Mouse (Mus musculus): ENCODE data around the gene Vezt. TPM values are rescaled to one million over a fixed set of nuclear protein-coding genes. Genes with fewer than 3 reads are reported as not detected.

Gene Vezt
- total RNA-seq, 1 experiment from 2014 or later, result 9.4 TPM

- no peak for ATAC-seq (ENCODE audit: extremely low read depth, insufficient number of reproducible peaks, low FRiP score, poor library complexity, severe bottlenecking)
Measured at GRCm38 (mm10) chr10:93921160-93921559, 114.5 kb downstream of the Vezt start.

- no peak for ATAC-seq (ENCODE audit: extremely low read depth, insufficient number of reproducible peaks, low FRiP score, poor library complexity, severe bottlenecking)
Measured at GRCm38 (mm10) chr10:93919227-93919626, 116.4 kb downstream of the Vezt start.

- ATAC-seq (ENCODE audit: extremely low read depth, insufficient number of reproducible peaks, low FRiP score, poor library complexity, severe bottlenecking), result no peak
Measured at GRCm38 (mm10) chr10:93918701-93919100, 116.9 kb downstream of the Vezt start.

GRCm38 (mm10) chr10:93918087-93918486 is 117.5 kb downstream of the Vezt start:
- no peak for ATAC-seq (ENCODE audit: extremely low read depth, insufficient number of reproducible peaks, low FRiP score, poor library complexity, severe bottlenecking)

GRCm38 (mm10) chr10:93916778-93917177 is 118.8 kb downstream of the Vezt start:
- no peak for ATAC-seq (ENCODE audit: extremely low read depth, insufficient number of reproducible peaks, low FRiP score, poor library complexity, severe bottlenecking)

- ATAC-seq (ENCODE audit: extremely low read depth, insufficient number of reproducible peaks, low FRiP score, poor library complexity, severe bottlenecking), result no peak
Measured at GRCm38 (mm10) chr10:93915531-93916275, 119.9 kb downstream of the Vezt start.

- no peak for ATAC-seq (ENCODE audit: extremely low read depth, insufficient number of reproducible peaks, low FRiP score, poor library complexity, severe bottlenecking)
Measured at GRCm38 (mm10) chr10:93913525-93913924, 122.1 kb downstream of the Vezt start.

- no peak for ATAC-seq (ENCODE audit: extremely low read depth, insufficient number of reproducible peaks, low FRiP score, poor library complexity, severe bottlenecking)
Measured at GRCm38 (mm10) chr10:93912917-93913316, 122.7 kb downstream of the Vezt start.

GRCm38 (mm10) chr10:93912136-93912855 is 123.3 kb downstream of the Vezt start:
- no peak for ATAC-seq (ENCODE audit: extremely low read depth, insufficient number of reproducible peaks, low FRiP score, poor library complexity, severe bottlenecking)

- no peak for ATAC-seq (ENCODE audit: extremely low read depth, insufficient number of reproducible peaks, low FRiP score, poor library complexity, severe bottlenecking)
Measured at GRCm38 (mm10) chr10:93911326-93911725, 124.3 kb downstream of the Vezt start.

GRCm38 (mm10) chr10:93909811-93910446 is 125.7 kb downstream of the Vezt start:
- ATAC-seq (ENCODE audit: extremely low read depth, insufficient number of reproducible peaks, low FRiP score, poor library complexity, severe bottlenecking), result no peak

- no peak for ATAC-seq (ENCODE audit: extremely low read depth, insufficient number of reproducible peaks, low FRiP score, poor library complexity, severe bottlenecking)
Measured at GRCm38 (mm10) chr10:93909015-93909414, 126.6 kb downstream of the Vezt start.

- ATAC-seq (ENCODE audit: extremely low read depth, insufficient number of reproducible peaks, low FRiP score, poor library complexity, severe bottlenecking), result no peak
Measured at GRCm38 (mm10) chr10:93908540-93908939, 127.1 kb downstream of the Vezt start.

GRCm38 (mm10) chr10:93907376-93907775 is 128.2 kb downstream of the Vezt start:
- ATAC-seq (ENCODE audit: extremely low read depth, insufficient number of reproducible peaks, low FRiP score, poor library complexity, severe bottlenecking), result no peak

GRCm38 (mm10) chr10:93899907-93900306 is 135.7 kb downstream of the Vezt start:
- ATAC-seq (ENCODE audit: extremely low read depth, insufficient number of reproducible peaks, low FRiP score, poor library complexity, severe bottlenecking), result no peak

GRCm38 (mm10) chr10:93899303-93899702 is 136.3 kb downstream of the Vezt start:
- no peak for ATAC-seq (ENCODE audit: extremely low read depth, insufficient number of reproducible peaks, low FRiP score, poor library complexity, severe bottlenecking)

GRCm38 (mm10) chr10:93897043-93897646 is 138.5 kb downstream of the Vezt start, which contains the start of gene Metap2:
Gene Metap2 (minus strand): TSS chr10:93897093.
- ATAC-seq (ENCODE audit: extremely low read depth, insufficient number of reproducible peaks, low FRiP score, poor library complexity, severe bottlenecking), result no peak

GRCm38 (mm10) chr10:93892551-93892950 is 143.1 kb downstream of the Vezt start:
- no peak for ATAC-seq (ENCODE audit: extremely low read depth, insufficient number of reproducible peaks, low FRiP score, poor library complexity, severe bottlenecking)

- no peak for ATAC-seq (ENCODE audit: extremely low read depth, insufficient number of reproducible peaks, low FRiP score, poor library complexity, severe bottlenecking)
Measured at GRCm38 (mm10) chr10:93891031-93891430, 144.6 kb downstream of the Vezt start.

All from neutrophil, adult 5-6 weeks (primary cell).